Mouse (Mus musculus) left cerebral cortex, postnatal 25 days (tissue): ENCODE measurements around the gene Megf11. TPM values are rescaled to one million over a fixed set of nuclear protein-coding genes. Genes with fewer than 3 reads are reported as not detected.
"Not testable (repeated sequence)": the region's sequence is repeated elsewhere in the genome, so short reads cannot be mapped to it uniquely, and the experiment has no call there.

Source experiments
- DNase-seq, 2 experiments: peaks; one replicate each; pipeline ENCODE4 v3.0.0; 2022; ENCODE audit warnings: low spot score in 2 of 2, mixed read lengths in 1 of 2
- intact Hi-C: fragments of 180-260 bp; cut with DNase I; formaldehyde crosslinking; loops from one replicate; pipeline ENCODE4 v1.15.1; 2025
- total RNA-seq, 2 experiments: library from RNA; stranded (reverse); gene quantifications; 2 replicates each; pipeline ENCODE4 v1.2.3; 2021

Gene Megf11
- total RNA-seq, 2 experiments from 2014 or later: 12.9 to 15.2 TPM

DNA sequence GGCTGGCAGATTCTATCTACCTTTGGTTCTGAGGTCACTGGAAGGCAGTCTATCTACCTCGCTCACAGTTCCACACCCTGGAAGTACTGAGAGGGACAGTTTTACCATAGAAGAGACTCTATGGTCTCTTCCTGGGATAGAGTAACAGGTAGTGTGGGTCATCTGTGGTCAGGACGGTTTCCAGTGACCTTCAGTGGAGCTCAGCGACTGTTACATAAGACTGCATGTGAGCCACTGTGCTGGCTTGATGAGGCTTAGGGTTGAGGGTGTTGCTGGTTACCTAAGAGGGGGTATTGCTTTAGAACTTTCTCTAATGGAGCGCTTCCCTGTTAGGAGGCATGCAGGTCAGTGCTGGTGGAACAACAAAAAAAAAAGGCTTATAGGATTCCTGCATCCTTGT is 68.8 kb downstream of the Megf11 start:
- no peak for DNase-seq
- intact Hi-C loops: no loop called here

DNA sequence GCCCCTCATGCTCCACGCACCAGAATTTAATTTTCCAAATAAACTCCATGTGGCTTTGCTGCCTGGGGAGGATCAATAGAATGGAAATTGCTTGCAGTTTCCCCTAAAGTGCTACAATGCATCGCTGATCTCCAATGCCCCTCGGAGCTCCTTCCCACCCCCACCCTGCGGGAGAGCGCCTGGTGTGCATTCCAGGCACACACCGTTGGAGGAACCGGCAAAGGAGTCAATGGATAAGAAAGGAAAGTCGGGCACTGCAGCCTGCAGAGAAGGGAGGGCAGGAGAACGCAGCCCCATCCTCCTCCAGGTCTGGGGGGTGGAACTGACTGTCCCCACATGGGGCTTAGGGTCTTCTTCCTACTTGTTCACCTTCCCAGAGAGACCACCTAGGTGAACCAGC is 70.5 kb downstream of the Megf11 start:
- DNase-seq: no peak
- intact Hi-C loops: no loop called here

DNA sequence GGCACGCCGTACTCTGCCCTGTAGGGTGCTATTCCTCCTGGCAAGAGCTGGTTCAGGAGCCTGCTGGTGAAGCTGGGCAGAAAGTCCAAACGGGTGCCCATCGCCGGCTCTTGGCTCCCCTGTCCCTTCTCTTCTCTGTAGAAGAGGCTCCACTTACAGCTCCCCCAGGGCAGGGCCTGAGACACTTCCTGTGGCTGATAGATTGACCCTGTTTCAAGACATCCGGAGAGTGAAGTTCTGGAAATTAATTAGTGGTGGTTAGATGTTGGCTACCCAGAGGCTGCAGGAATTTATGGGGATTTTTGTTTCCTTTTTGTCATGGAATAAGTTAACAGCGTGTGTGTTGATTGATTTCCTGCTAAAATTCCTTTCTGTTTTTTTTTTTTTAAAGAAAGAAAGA is 72.2 kb downstream of the Megf11 start:
- no peak for DNase-seq
- intact Hi-C loops: no loop called here

DNA sequence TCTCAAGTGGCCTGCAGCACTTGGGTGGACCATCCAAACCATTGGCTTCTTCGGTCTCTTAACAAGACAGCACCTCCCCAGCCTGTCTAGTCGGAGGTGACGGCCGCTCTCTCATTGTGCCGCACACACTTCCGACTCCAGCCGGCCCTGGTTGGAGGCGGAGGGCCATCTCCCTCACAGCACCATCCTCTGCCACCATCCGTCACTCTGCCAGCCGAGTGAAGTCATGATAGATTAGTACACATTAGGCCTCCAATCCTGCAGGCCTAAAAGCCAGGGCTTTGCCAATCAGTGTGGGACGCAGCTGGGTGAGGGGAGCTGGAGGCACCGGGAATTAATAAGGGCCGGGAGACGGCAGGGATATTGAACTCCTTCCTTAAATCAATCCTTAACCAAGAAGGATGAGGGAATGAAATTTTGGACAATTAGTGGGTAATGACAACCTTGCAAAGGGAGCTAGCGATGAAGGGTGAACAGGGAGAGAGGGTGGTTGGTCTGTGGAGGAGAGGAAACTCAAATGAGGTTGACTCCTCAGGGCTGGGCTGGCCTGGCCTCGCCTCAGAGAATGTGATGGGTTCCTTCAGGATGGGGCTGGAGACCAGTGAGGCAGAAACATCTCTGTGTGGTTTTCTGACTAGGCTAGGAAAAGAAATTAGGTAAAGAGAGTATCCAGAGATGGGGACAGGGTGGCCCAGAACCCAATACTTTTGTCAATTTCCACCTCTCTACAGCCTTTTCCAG is 76.3 kb downstream of the Megf11 start:
- intact Hi-C loops: no loop called here
- DNase-seq: no peak

DNA sequence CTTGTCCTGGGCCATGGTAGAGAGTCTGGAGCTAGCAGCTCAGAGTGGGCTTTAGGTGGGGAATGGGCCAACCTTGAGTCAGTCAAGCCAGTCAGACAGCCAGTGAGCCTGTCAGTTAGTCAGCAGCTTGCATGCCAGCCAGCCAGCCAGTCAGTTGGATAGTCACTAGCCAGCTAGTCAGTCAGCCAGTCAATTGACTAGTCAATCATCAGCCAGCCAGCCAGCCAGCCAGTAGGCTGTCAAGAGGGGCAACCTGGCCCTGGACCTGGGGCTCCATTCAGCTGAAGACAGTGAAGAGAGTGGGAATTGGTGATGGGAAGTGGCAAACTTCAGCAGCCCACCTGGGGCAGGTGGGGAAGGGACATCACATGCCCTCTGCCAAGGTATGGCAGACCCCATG is 77.4 kb downstream of the Megf11 start:
- DNase-seq: no peak
- intact Hi-C loops: no loop called here

DNA sequence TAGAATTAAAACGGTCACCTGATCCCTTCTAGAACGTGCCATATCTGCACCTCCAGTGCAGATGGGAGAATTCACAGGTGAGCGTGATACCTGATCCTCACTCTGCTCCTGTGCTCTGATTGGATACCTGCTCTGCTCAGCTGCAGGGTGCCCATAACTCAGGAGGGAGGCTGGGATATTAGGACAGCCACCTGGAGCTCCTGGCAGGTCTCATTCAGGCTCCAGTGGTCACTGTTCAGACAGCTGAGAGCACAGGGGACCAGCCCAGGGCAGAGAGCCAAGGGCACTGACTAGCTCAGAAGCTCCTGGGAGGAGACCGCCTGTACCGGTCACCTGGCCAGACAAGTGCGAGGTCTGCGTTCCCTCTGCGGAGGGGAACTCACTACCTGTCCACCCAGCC is 80.7 kb downstream of the Megf11 start:
- intact Hi-C loops: no loop called here
- no peak for DNase-seq

DNA sequence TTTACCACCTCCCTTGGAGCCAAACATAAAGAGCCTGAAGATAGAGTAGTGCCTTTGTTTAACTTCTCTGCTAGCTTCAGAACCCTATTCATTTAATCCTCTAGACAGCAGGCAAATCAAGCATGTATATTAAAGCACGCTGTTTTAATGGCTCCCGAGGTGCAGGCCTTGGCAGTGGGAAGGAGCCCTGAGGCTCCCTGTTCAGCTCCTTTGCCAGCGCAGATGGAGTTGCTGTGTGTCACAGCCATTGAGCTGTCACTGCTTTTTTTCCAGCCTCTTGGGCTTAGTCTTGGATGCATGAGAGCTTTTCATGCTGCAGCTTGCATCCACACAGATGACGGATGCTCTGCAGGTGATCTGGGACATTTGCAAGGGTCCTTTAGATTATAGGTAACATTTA is 81.1 kb downstream of the Megf11 start:
- no peak for DNase-seq
- intact Hi-C loops: no loop called here

DNA sequence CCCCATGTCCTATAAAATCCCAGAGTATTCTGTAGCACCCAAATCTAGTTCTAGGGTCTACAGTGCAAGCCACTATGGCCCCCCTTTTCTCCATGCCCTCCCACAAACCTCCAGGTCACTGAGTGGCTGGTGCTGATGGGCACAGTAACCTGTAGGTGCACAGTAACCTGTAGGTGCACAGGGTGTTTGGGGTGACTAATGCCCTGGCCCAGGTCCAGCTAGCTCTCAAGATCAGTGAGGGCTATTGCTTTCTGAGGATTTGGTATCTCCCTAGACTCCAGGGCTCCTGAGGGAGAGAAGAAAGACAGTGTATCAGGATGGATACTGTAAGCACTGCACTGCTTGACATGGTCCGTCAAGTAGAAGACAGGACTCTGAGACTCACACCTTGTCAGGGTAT is 85.4 kb downstream of the Megf11 start:
- no peak for DNase-seq
- intact Hi-C loops: no loop called here

DNA sequence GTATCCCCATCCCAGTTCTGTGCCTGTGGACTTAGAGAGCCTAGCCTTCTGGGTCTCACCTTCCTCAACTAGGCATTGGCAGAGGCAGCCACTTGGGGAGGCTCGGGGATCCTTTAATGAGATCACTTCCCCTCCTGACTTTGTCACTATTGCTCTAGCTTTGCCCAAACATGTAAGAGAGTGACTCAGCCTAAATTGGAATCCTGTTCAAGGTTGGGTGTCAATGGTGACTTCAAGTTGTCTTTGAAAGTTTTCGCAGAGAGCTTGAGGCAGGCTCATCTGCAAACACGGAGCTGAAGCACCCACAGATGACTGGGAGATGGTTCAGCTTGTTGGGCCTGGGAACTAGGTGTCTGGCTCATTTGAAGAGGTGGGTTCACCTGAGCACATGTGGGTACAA is 85.9 kb downstream of the Megf11 start:
- no peak for DNase-seq
- intact Hi-C loops: no loop called here

DNA sequence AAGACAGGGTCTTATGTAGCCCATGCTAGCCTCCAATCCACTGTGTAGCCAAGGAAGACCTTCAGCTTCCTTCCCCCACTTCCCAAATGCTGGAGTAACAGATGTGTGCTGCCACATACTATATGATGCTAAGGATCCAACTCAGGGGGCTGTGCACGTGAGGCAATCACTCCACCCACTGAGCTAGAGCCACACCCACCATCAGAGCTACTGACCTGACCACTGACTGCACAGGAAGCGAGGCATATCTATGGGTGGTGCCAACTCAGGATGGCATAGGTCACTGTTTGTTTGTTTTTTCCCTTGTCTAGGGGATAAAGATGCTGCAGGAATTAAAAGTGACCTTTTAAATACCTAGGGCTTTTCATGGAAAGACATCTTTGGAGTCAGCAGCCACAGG is 86.7 kb downstream of the Megf11 start:
- intact Hi-C loops: no loop called here
- DNase-seq: no peak

DNA sequence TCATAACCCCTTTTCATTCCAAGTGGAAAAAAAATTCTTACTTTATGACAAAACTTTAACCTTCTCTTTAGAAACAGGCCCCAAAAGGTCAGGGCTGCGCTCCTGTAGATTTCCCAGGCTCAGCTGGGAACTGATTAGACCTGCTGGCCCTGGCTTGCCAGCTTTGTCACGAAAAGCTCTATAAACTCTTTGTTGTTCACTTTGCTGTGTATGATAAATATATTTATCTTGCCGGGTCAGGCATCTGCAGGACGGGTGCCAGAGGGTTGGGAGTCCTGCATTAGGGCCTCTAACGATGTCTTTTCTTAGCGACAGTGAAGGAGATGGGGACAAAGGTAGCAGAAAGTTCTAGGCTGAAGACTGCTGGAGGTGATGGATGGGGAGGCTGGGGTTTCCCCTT is 87.3 kb downstream of the Megf11 start:
- intact Hi-C loops: no loop called here
- DNase-seq: no peak

DNA sequence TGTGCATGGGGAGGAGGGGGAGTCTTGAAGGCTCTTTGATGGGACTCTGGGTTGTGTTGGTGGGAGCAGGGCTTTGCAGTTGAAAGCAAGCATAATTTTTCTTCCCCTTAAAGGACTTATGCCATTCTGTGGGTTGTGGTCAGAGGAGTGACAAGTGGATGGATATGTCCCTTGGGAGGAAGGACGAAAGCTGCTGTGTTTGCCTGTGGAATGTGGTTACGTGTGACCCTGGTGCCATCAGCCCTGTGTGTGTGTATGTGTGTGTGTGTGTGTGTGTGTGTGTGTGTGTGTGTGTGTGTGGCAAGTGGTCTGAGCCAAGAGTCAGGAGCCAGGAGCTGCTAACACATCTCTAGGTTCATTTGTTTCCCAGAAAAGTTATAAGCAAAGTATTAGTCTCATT is 87.7 kb downstream of the Megf11 start:
- intact Hi-C loops: no loop called here
- DNase-seq: no peak

DNA sequence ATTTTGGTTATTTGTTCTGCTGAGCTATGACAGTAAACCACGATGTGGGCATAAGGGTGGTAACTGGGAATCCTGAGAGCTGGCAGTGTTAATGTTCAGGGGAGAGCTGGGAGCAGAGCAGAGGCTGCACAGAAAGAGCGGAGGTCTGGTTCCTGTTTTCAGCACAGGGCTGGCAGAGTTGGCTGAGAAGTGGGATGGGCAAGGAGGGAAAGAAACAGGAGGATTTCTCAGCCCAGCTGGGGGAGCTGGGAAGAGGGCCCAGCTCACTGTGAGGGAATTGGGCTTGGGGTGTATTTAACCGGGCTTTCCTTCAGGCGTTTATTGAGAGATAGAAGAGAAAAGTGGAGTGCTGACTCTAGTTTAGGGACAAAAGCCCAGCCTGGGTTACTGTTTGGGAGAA is 88.3 kb downstream of the Megf11 start:
- intact Hi-C loops: no loop called here
- peak in 1 of 2 experiments; percentile 47 for DNase-seq

DNA sequence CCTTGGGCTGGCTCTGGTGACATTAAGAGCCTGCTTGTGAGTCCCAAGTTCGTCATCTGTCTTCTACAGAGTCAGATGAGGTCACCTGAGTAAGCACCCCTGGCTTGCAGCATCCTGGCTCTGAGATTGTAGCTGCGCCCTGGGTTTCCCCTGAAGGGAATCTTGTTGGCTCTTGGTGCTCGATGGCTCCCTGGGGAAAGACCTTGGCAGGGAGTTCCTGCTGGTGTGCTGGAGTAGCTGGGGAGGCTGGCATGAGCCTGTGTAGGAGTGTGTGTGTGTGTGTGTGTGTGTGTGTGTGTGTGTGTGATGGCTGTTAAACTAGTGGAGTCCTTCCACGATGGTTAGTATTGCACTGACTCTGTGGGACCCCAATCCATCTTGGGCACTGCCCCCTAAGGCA is 88.7 kb downstream of the Megf11 start:
- intact Hi-C loops: no loop called here
- no peak for DNase-seq

DNA sequence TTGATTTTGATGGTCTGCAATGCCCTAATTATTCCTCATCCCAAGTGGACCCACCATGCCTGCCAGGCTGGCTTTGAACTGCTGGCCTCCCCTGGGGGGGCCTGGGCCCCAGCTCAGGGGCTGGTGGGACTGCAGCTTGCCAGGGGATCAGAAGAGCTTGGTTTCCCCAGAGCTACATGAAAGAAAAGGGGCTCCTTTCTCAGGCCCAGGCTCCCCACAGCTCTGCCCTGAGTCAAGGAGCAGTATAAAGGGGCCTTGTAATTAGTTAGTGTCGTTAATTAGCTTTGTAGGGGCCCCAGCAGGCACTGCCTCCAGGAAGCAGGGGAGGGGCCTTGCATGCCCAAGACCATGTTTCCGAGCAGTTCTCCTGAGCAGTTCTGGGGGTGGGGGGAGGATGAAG is 90.5 kb downstream of the Megf11 start:
- intact Hi-C loops: no loop called here
- DNase-seq: no peak

DNA sequence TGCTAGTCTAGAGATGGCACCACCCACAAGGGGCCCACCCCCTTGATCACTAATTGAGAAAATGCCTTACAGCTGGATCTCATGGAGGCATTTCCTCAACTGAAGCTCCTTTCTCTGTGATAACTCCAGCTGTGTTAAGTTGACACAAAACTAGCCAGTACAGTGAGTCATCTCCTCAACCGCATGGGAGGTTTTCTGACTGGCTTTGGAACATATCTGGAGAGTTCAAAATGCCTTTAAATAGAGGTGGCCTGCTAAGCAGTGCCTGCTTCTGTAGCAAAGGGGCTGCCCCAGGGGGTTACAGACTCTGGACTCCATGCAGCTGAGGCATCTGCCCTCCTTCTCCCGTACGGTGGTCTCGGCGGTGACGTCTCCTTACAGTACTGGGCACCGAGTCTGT is 92.0 kb downstream of the Megf11 start:
- DNase-seq, intact Hi-C loops: not testable (repeated sequence)

DNA sequence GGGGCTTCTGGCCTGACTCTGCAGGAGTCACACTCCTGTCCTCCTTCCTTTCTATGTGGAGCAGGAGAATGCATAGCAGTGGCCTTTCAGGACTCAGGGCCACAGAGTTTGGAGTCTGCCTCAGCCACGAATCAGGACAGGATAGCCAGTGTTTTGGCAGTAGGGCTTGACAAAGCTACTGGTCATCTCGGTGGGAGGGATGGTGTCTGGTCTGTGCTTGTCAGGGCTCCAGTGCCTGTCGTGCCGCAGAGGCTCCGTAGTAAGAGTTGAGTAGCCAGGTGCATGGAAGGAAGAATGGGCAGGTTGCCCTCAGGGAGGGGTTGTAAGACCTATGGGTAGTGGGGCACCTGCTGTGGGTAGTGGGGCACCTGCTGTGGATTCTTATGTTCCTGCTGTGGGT is 96.7 kb downstream of the Megf11 start:
- intact Hi-C loops: no loop called here

DNA sequence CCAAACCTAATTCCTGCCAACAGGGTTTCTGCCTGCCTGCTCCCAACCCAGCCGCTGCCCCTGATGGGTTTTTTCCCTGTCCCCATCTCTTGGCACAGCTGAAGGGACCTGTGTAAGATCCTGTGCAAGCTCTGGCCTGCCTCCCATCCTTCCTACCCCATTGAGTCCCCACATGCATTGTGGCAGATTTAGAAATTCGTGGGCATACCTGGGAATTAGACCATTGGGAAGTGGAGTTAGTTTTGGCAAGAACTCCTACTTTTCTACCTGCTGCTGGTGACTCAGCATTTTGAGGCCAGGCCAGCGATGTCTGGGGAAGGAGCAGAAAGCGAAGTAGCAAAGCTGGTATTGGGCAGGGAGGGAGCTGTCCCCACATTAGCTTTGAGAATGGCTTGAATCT is 102.0 kb downstream of the Megf11 start:
- no peak for DNase-seq
- intact Hi-C loops: no loop called here

More for the DNA sequence above, 96.7 kb downstream of the Megf11 start:
- DNase-seq: no peak

DNA sequence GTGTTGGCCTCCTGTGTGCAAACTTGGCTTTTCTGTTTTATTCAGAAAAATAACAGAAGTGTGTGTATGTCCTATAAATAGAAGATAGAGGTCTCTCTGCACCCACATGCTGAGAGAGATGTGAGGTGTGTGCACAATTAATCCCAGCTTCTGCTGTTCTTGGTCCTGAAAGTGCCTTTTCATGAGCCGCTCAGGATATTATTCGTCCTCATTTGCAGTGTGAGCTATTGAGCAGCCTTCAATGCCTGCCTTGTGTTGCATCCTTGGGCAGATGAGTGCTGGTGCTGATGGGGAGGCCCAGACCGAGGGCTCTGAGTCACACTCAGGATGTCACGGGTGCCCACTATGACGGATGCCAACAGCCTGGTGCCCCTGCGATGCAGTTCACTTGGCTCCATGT is 109.2 kb downstream of the Megf11 start:
- DNase-seq: peak; percentile 14 to 31
- intact Hi-C loops: no loop called here

DNA sequence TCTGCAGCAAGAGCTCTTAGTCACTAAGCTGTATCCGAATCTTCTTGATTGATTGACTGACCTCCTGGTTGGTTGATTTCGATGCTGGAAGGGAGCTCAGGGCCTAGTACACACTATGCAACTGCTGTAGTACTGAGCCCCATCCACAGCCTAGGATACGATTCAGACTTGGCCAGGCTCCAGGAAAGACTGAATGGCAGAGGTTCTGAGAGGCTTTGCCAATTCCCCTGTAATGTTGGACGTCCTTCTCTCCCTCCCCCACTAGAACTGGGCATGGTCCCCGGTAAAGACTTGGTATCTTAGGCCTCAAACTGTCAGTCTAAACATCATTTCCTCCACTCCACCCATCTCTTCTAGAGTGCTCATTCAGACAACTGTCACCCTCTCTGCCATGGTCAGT is 113.5 kb downstream of the Megf11 start:
- peak in 1 of 2 experiments; percentile 33 for DNase-seq
- intact Hi-C loops: no loop called here

DNA sequence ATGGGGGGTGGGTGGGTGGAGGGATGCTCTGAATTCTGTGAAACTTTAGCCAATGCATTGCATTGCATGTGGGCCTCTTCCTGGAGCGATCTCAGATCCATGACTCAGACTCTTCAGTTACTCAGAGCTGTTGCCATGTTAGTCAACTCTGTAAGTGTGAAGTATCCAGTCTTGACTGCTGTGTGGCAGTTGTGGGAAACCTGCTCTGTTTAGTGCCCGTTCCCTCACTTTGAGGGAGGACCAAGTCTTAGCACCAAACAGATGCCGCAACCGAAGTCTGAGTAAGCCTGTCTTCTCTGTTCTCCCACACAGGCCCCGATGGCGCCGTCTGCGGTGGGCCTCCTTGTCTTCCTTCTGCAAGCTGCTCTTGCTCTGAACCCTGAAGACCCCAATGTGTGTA is 115.8 kb downstream of the Megf11 start:
- DNase-seq: peak; percentile 35 to 89
- intact Hi-C loops: loop anchor here (1.0 to 2.0 kb wide), 3 partner anchors 27 to 114 kb away; no protein-coding TSS in a partner anchor

DNA sequence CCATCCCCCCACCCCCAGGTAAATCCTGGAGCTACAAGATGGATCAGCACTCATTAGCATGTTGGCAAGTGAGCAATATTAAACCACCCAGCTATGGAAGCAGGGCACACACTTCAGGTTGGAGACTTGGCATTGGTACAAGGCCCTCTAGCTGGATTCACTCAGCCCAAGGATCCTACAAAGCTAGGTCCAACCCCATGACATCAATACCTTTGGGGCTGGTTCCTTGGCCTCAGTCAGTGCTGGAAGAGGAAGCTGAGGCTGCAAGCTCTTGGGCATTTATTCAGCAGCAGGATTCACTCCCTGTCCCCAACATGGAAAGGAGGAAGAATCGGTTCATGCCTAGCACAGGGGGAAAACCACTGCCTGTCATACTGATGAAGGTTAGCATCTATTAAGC is 118.6 kb downstream of the Megf11 start:
- DNase-seq: no peak
- intact Hi-C loops: no loop called here
